Mouse (Mus musculus) thymus, adult 2 months (tissue): ENCODE measurements around the gene Adam1a.

ENCODE experiments used
- CTCF ChIP-seq: fragments of 200-500 bp; IDR thresholded peaks from 2 replicates; pipeline ENCODE4 v1.5.1; 2012; ENCODE audit warnings: mild to moderate bottlenecking, control low read depth, low read length, moderate library complexity, borderline replicate concordance; ENCODE audit not compliant: control insufficient read depth, poor library complexity, insufficient read depth; ENCODE audit errors: extremely low read depth
- POLR2A ChIP-seq: fragments of 200-500 bp; IDR thresholded peaks from 2 replicates; pipeline ENCODE4 v1.6.1; 2012; ENCODE audit warnings: mild to moderate bottlenecking, low read length, control low read depth, moderate library complexity; ENCODE audit not compliant: control insufficient read depth, poor library complexity, insufficient read depth; ENCODE audit errors: extremely low read depth

DNA sequence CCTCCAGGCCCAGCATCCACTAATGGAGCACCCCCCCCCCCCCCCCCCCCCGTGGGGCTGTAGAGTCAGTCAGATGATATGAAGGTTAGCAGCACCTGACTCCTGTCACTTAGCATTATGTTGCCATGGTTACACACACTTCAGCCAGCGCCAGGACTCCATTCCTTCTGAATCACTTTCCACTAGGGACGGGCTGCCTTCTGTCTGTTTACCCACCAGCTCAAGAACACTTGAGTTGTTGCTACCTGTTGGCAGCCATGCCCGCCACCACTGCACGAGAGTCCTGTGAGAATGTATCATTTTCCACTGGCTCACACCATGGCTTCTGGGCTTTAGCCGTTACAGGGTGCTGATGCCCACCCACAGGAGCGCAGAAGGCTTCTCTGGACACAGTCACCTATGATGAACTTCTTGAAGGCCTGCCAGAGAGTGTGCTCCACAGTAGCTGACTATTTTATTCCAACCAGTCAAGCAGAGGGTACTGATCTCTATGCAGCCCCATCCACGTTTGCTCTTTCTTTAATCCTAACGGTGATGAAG lies 24.7 kb upstream of the Adam1a start:
- TF ChIP-seq CTCF (no peak), POLR2A (no peak)
